22 mouse cellular contexts compared by ENCODE assay signal in genomic region chr12:48929035-48929434, GRCm38 (mm10).
A peak's percentile ranks its signal among the peaks of the same experiment; 100 is the strongest.
DNase-seq lines count a peak whose midpoint lies in the region; ATAC-seq lines count a peak whose summit lies in the region.
"Had no signal": no experiment of that assay in that cellular context is flagged by ENCODE, and none has a peak within 500 bp of the region (broad histone marks: within the 10 kb centered on the region; RNA-seq: fewer than 3 reads in every experiment).

No protein-coding gene starts in this region.

- H3K4me3 ChIP-seq in hindbrain, embryonic 15.5 days: no peak overlapping the region
- H3K4me3 ChIP-seq in hindbrain, embryonic 11.5 days (ENCODE audit: low read depth, low read length): no peak overlapping the region
- H3K4me3 ChIP-seq in neural tube, embryonic 15.5 days (replicated peaks): no peak overlapping the region
- H3K4me3 ChIP-seq: embryonic facial prominence, embryonic 15.5 days; heart, embryonic 10.5 days; layer of hippocampus, adult 2 months; limb, embryonic 12.5 days; liver, embryonic 12.5 days had no signal

- no peak overlapping the region for H3K27ac ChIP-seq in hindbrain, embryonic 15.5 days (replicated peaks)
- H3K27ac ChIP-seq in hindbrain, embryonic 11.5 days (ENCODE audit: low read depth, low read length): no peak overlapping the region
- no peak overlapping the region for H3K27ac ChIP-seq in neural tube, embryonic 15.5 days (replicated peaks)
- H3K27ac ChIP-seq: embryonic facial prominence, embryonic 15.5 days; heart, embryonic 10.5 days; layer of hippocampus, adult 2 months; limb, embryonic 12.5 days; liver, embryonic 12.5 days had no signal

- no peak overlapping the region for H3K9ac ChIP-seq in hindbrain, embryonic 15.5 days
- H3K9ac ChIP-seq in hindbrain, embryonic 11.5 days (ENCODE audit: low read depth, low read length): no peak overlapping the region
- no peak overlapping the region for H3K9ac ChIP-seq in neural tube, embryonic 15.5 days (replicated peaks)
- H3K9ac ChIP-seq: embryonic facial prominence, embryonic 15.5 days; limb, embryonic 12.5 days; liver, embryonic 12.5 days had no signal

- no peaks in the 10 kb centered on the region for H3K9me3 ChIP-seq in hindbrain, embryonic 15.5 days
- no peaks in the 10 kb centered on the region for H3K9me3 ChIP-seq in hindbrain, embryonic 11.5 days (ENCODE audit: control insufficient read depth, low read length)
- H3K9me3 ChIP-seq in neural tube, embryonic 15.5 days (replicated peaks): no peaks in the 10 kb centered on the region
- H3K9me3 ChIP-seq: embryonic facial prominence, embryonic 15.5 days; heart, embryonic 10.5 days; limb, embryonic 12.5 days; liver, embryonic 12.5 days had no signal

- peak; percentile 7 to 21 for DNase-seq in cerebellum, postnatal 25 days
- no peak for DNase-seq in cerebellum, adult 11 months
- no peak for DNase-seq in hindbrain, embryonic 11.5 days (ENCODE audit: low spot score)
- DNase-seq in right cerebral cortex, postnatal 10 days (ENCODE audit: low spot score in 2 of 2): peak; percentile 31 to 32
- DNase-seq in right cerebral cortex, adult 18-20 months: no peak
- DNase-seq in lung, postnatal 4 days: no peak
- DNase-seq: adrenal gland, postnatal 10 days; cerebellum, adult 9-10 months; kidney, adult 2 months; kidney, postnatal 10 days; lung, adult 2 months; lung, postnatal 36 days; thymus, postnatal 25 days had no signal

- H3K4me1 ChIP-seq in hindbrain, embryonic 15.5 days (replicated peaks): no peaks in the 10 kb centered on the region
- no peaks in the 10 kb centered on the region for H3K4me1 ChIP-seq in hindbrain, embryonic 11.5 days (replicated peaks; ENCODE audit: control insufficient read depth, insufficient read depth, low read length)
- no peaks in the 10 kb centered on the region for H3K4me1 ChIP-seq in neural tube, embryonic 15.5 days
- H3K4me1 ChIP-seq: embryonic facial prominence, embryonic 15.5 days; heart, embryonic 10.5 days; limb, embryonic 12.5 days; liver, embryonic 12.5 days had no signal

- H3K4me2 ChIP-seq in hindbrain, embryonic 15.5 days: no peak overlapping the region
- no peak overlapping the region for H3K4me2 ChIP-seq in hindbrain, embryonic 11.5 days (replicated peaks; ENCODE audit: low read depth, low read length)
- H3K4me2 ChIP-seq in neural tube, embryonic 15.5 days: no peak overlapping the region
- H3K4me2 ChIP-seq: embryonic facial prominence, embryonic 15.5 days; limb, embryonic 12.5 days; liver, embryonic 12.5 days had no signal

- peak; percentile 86 for ATAC-seq in hindbrain, embryonic 15.5 days (ENCODE audit: low FRiP score, low read depth)
- no peak for ATAC-seq in hindbrain, embryonic 11.5 days (ENCODE audit: low FRiP score)
- peak; percentile 77; the same call in 1 of the 2 replicates for ATAC-seq in neural tube, embryonic 15.5 days (ENCODE audit: low FRiP score)
- ATAC-seq: activated CD4-positive, CD25-positive, alpha-beta regulatory T cell, adult 4 months; liver, embryonic 12.5 days had no signal

- no peaks in the 10 kb centered on the region for H3K27me3 ChIP-seq in hindbrain, embryonic 15.5 days
- H3K27me3 ChIP-seq in hindbrain, embryonic 11.5 days (ENCODE audit: control insufficient read depth, insufficient read depth, low read length): no peaks in the 10 kb centered on the region
- no peaks in the 10 kb centered on the region for H3K27me3 ChIP-seq in neural tube, embryonic 15.5 days (replicated peaks)
- H3K27me3 ChIP-seq: embryonic facial prominence, embryonic 15.5 days; limb, embryonic 12.5 days; liver, embryonic 12.5 days had no signal

- H3K36me3 ChIP-seq in hindbrain, embryonic 15.5 days: no peaks in the 10 kb centered on the region
- H3K36me3 ChIP-seq in hindbrain, embryonic 11.5 days (ENCODE audit: control insufficient read depth, insufficient read depth, low read length): no peaks in the 10 kb centered on the region
- no peaks in the 10 kb centered on the region for H3K36me3 ChIP-seq in neural tube, embryonic 15.5 days
- H3K36me3 ChIP-seq: embryonic facial prominence, embryonic 15.5 days; G1E; heart, embryonic 10.5 days; limb, embryonic 12.5 days; liver, embryonic 12.5 days had no signal

Comparison
In these comparisons a context has a peak if more than half of its experiments do, and no peak if none do; other contexts are left out.
1. DNase-seq: peak in cerebellum, postnatal 25 days (2 of 2) and right cerebral cortex, postnatal 10 days (2 of 2); none in cerebellum, adult 11 months (single experiment), hindbrain, embryonic 11.5 days (single experiment), right cerebral cortex, adult 18-20 months (single experiment) and lung, postnatal 4 days (0 of 2).